Mouse (Mus musculus) forebrain, embryonic 14.5 days (tissue): ENCODE results near the gene Myo15b. TPM values are rescaled to one million over a fixed set of nuclear protein-coding genes. Genes with fewer than 3 reads are reported as not detected.

Experiments used
- ATAC-seq: fragments of 200-750 bp; cut with Nextera tagmentation; 2 replicates; pipeline ENCODE4 v1.8.0; 2017; ENCODE audit warnings: mild to moderate bottlenecking, moderate library complexity
- DNase-seq: peaks from one replicate; pipeline ENCODE4 v3.0.0-alpha.2; 2015; ENCODE audit warnings: low spot score
- H3K27ac ChIP-seq: fragments of 300-500 bp; sonication (generic); 2 replicates; pipeline ENCODE4 v1.5.1; 2014; ENCODE audit warnings: low read depth, mild to moderate bottlenecking, control low read depth, low read length, moderate library complexity
- H3K27me3 ChIP-seq: fragments of 300-500 bp; sonication (generic); replicated peaks from 2 replicates; pipeline ENCODE4 v1.6.1; 2014; ENCODE audit warnings: low read length, control low read depth, mixed read lengths; ENCODE audit not compliant: control insufficient read depth, insufficient read depth
- H3K36me3 ChIP-seq: fragments of 300-500 bp; sonication (generic); 2 replicates; pipeline ENCODE4 v1.6.1; 2014; ENCODE audit warnings: low read length, control low read depth; ENCODE audit not compliant: control insufficient read depth, insufficient read depth
- H3K4me1 ChIP-seq: fragments of 300-500 bp; sonication (generic); 2 replicates; pipeline ENCODE4 v1.6.1; 2014; ENCODE audit warnings: antibody characterized with exemption, low read length, control low read depth; ENCODE audit not compliant: control insufficient read depth, insufficient read depth
- H3K4me2 ChIP-seq: fragments of 300-500 bp; sonication (generic); 2 replicates; pipeline ENCODE4 v1.6.1; 2014; ENCODE audit warnings: mild to moderate bottlenecking, control low read depth, low read length
- H3K4me3 ChIP-seq: fragments of 300-500 bp; sonication (generic); 2 replicates; pipeline ENCODE4 v1.5.1; 2014; ENCODE audit warnings: low read depth, low read length, control low read depth
- H3K9ac ChIP-seq: fragments of 300-500 bp; sonication (generic); 2 replicates; pipeline ENCODE4 v1.6.1; 2014; ENCODE audit warnings: mild to moderate bottlenecking, low read length, control low read depth, moderate library complexity
- H3K9me3 ChIP-seq: fragments of 300-500 bp; sonication (generic); replicated peaks from 2 replicates; pipeline ENCODE4 v1.6.1; 2016; ENCODE audit warnings: low read length, control low read depth, mixed read lengths; ENCODE audit not compliant: control insufficient read depth
- WGBS: fragments of 180-500 bp; shearing (Covaris S2); extraction: QIAGEN DNeasy Blood & Tissue Kit; methylation state at CpG from one replicate; pipeline ENCODE4 v1.1.7; 2014; 5-methylcytosine and 5-hydroxymethylcytosine counted together
- polyA plus RNA-seq: library from polyadenylated mRNA; unstranded; fragments of >200 nt; fragmentation: Nextera tagmentation; extraction: Ambion mirVana; gene quantifications from 2 replicates; pipeline ENCODE4 v1.2.1, GENCODE M21; 2014

Gene Myo15b
- polyA plus RNA-seq, 1 experiment from 2014 or later: not detected

DNA sequence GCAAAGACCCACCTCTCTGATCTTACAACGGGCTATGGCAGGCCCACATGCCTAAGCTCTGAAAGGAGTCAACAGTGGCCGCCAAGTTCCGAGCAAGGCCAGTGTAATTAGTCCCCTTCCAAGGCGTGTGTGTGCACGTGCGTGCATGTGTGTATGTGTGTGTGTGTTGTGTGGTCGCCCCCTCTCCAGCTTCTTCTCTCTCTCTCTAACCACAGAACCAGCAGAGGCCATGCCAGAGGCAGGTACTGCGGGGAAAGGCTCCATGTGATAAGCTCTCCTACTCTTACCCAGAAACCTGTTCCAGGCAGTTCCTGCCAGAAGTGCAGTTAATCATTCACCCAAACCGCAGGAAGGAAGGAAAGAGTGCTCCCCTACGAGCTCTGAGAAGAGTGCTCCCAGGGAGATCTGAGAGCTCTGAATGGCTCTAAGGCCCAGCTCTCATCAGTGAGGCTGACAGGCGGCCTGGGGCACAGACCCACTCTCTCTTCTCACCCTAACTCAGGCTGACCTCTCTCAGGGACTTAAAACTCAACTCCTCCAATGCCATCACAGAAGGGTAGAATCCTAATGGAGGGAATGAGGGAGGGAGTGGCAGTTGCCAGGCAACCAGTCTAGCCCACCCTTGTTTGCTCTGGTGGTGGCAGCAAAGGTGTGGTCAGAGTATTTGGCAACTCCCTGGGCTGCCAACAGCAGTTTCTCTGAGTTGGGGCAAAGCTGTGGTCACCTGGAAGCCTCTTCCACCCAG is 53.6 kb downstream of the Myo15b start, which contains the start of gene Smim6:
TSS of gene Smim6 (plus strand) at position 386 of the 745 bp plus-strand sequence.
- 89% methylated on average over 11 of the region's 11 CpGs for WGBS
- H3K36me3 ChIP-seq: peaks cover 31% of the 10 kb centered on the region

DNA sequence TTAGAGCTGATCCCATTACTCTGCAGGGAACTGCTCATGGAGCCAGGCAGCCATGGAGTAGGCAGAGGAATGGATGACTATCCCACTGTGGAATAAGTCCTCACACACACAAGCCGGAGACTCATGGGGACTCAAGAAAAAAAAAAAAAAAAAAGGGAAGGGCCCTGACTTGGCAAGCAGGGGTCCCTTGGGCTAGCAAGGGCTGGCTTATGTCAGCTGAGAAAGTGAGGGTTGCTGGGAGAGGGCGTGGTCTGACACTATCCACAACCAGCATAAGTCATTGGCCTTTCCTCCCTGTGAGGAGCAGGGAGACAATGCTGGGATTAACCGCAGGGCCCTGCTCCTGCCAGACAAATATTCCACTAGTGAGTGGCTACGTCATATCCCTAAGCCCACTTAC is 58.4 kb downstream of the Myo15b start:
- ATAC-seq (no peak), DNase-seq (no peak)
- no peaks in the 10 kb centered on the region for H3K4me1 ChIP-seq
- H3K36me3 ChIP-seq: peaks cover 43% of the 10 kb centered on the region
- no peak overlapping the region for H3K4me2 ChIP-seq
- no peaks in the 10 kb centered on the region for H3K27me3 ChIP-seq
- no peaks in the 10 kb centered on the region for H3K9me3 ChIP-seq
- no peak overlapping the region for H3K4me3 ChIP-seq
- no peak overlapping the region for H3K9ac ChIP-seq
- WGBS: 93% methylated on average over 4 of the region's 4 CpGs
- H3K27ac ChIP-seq: no peak overlapping the region

More for the DNA sequence above, 53.6 kb downstream of the Myo15b start, which contains the start of gene Smim6:
- no peaks in the 10 kb centered on the region for H3K4me1 ChIP-seq
- H3K27me3 ChIP-seq: no peaks in the 10 kb centered on the region
- DNase-seq (no peak), ATAC-seq (no peak)
- no peak within 1 kb of the TSS for H3K4me3 ChIP-seq
- H3K9me3 ChIP-seq: no peaks in the 10 kb centered on the region
- no peak within 1 kb of the TSS for H3K4me2 ChIP-seq
- no peak within 1 kb of the TSS for H3K9ac ChIP-seq
- H3K27ac ChIP-seq: no peak within 1 kb of the TSS

DNA sequence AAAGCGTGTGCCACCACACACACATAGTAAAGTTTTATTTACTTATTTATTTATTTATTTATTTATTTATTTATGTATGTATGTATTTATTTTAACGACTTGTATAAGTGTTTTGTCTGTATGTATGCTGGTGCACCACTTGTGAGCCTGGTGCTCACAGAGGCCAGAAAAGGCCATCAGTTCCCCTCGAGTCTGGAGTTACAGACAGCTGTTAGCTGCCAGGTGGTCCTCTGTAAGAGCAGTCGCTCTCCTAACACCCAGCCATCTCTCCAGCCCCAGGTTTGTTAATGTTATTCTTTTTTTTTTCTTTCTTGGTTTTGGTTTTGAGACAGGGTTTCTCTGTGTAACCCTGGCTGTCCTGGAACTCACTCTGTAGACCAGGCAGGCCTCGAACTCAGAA is 60.4 kb downstream of the Myo15b start:
- WGBS: 90% methylated on average over 5 of the region's 5 CpGs
- DNase-seq (no peak), ATAC-seq (no peak)
- no peak overlapping the region for H3K4me3 ChIP-seq
- H3K27me3 ChIP-seq: no peaks in the 10 kb centered on the region
- peaks cover 52% of the 10 kb centered on the region for H3K36me3 ChIP-seq
- no peaks in the 10 kb centered on the region for H3K4me1 ChIP-seq
- H3K9me3 ChIP-seq: no peaks in the 10 kb centered on the region
- H3K9ac ChIP-seq: no peak overlapping the region
- H3K27ac ChIP-seq: no peak overlapping the region
- no peak overlapping the region for H3K4me2 ChIP-seq

DNA sequence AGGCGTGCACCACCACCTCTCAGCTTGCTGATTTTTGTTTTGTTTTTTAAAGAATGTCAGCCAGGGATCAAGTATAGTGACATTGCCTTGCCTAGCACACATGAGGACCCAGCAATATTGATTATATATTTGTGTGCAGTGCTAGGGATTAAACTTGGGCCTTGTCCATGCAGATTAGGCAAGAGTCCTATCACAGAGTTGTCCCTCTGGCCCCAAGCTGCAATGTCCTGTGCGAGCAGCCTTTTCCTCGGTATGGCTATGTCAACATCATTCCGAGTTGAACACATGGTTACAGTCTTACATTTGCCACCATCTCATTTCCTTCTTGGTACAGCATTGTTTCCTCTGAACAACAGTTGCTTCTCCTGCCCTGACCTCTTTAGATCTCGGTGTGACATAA is 60.9 kb downstream of the Myo15b start:
- ATAC-seq (no peak), DNase-seq (no peak)
- H3K4me3 ChIP-seq: no peak overlapping the region
- H3K9ac ChIP-seq: no peak overlapping the region
- no peaks in the 10 kb centered on the region for H3K27me3 ChIP-seq
- no peaks in the 10 kb centered on the region for H3K4me1 ChIP-seq
- peaks cover 52% of the 10 kb centered on the region for H3K36me3 ChIP-seq
- 94% methylated on average over 5 of the region's 5 CpGs for WGBS
- no peak overlapping the region for H3K4me2 ChIP-seq
- H3K9me3 ChIP-seq: no peaks in the 10 kb centered on the region
- no peak overlapping the region for H3K27ac ChIP-seq

DNA sequence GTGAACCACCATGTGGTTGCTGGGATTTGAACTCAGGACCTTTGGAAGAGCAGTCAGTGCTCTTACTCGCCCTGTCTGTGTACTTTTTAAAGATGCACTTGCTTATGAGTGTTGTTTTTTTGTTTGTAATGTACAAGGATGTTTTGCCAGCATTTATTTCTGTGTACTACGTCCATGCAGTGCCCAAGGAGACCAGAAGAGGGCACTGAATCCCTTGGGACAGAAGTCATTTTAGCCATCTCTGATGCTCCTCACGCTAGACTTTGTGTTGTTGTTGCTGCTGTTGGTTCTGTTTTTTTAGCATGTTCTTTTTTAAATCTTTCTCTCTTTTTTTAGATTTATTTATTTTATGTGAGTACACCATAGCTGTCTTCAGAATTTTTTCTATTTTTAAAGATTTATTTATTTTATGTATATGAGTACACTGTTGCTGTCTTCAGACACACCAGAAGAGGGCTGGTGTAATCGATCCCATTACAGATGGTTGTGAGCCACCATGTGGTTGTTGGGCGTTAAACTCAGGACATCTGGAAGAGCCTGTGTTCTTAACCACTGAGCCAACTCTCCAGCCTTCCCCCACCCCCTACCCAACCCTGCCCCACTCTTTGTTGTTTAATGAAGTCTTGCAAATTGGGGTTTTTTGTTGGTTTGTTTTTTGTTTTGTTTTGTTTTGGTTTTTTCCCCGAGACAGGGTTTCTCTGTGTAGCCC is 62.1 kb downstream of the Myo15b start:
- WGBS: 43% methylated on average over 6 of the region's 6 CpGs
- H3K9ac ChIP-seq: no peak overlapping the region
- ATAC-seq: no peak
- H3K27me3 ChIP-seq: no peaks in the 10 kb centered on the region
- no peak overlapping the region for H3K4me3 ChIP-seq
- peak; percentile 70 for DNase-seq
- H3K4me1 ChIP-seq: no peaks in the 10 kb centered on the region
- H3K4me2 ChIP-seq: no peak overlapping the region
- H3K9me3 ChIP-seq: no peaks in the 10 kb centered on the region
- H3K36me3 ChIP-seq: peaks cover 49% of the 10 kb centered on the region
- no peak overlapping the region for H3K27ac ChIP-seq

DNA sequence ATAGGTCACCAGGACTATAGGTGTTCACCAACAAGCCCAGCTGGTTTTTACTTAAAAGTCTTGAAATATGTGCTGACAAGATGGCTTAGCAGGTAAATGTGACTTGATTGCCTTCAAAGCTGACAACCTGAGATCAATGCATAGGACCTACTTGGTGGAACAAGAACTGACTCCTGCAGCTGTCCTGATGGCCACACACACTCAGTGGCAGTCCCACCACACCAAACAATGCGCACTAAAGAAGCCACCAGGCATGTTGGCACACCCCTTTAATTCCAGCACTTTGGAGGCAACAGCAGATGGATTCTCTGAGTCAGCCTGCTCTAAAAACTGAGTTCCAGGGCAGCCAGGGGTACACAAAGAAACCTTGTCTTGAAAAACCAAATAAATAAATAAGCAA is 63.8 kb downstream of the Myo15b start:
- Histone ChIP-seq H3K4me1 (no peaks in the 10 kb centered on the region), H3K4me2 (no peak overlapping the region), H3K36me3 (peaks cover 39% of the 10 kb centered on the region), H3K9ac (no peak overlapping the region), H3K27me3 (no peaks in the 10 kb centered on the region), H3K9me3 (no peaks in the 10 kb centered on the region), H3K27ac (no peak overlapping the region), H3K4me3 (no peak overlapping the region)
- WGBS: 100% methylated on average over 1 of the region's 1 CpGs
- ATAC-seq: no peak
- DNase-seq: no peak

DNA sequence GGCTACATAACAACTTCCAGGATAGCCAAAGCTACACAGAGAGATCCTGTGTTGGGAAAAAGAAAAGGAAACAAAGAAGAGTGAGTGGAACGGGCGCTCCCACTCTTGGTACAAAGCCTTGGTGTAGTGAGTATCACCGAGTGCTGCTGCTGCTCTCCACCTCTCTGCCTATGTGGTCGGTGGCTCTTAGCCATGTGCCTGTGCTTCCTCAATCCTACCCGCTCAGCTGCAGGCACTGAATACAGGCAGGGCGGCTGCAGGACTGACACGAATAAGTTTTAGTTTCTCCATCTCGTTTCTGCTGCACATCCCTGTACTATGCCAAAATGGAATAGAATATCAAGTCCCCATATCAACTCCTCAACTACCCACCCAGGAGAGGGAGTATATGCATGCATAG is 70.8 kb downstream of the Myo15b start:
- no peak overlapping the region for H3K27ac ChIP-seq
- no peak overlapping the region for H3K4me3 ChIP-seq
- H3K36me3 ChIP-seq: peaks cover 26% of the 10 kb centered on the region
- DNase-seq (no peak), ATAC-seq (no peak)
- H3K27me3 ChIP-seq: no peaks in the 10 kb centered on the region
- H3K4me1 ChIP-seq: peaks cover 8% of the 10 kb centered on the region
- H3K4me2 ChIP-seq: no peak overlapping the region
- H3K9ac ChIP-seq: no peak overlapping the region
- 93% methylated on average over 8 of the region's 8 CpGs for WGBS
- H3K9me3 ChIP-seq: no peaks in the 10 kb centered on the region

DNA sequence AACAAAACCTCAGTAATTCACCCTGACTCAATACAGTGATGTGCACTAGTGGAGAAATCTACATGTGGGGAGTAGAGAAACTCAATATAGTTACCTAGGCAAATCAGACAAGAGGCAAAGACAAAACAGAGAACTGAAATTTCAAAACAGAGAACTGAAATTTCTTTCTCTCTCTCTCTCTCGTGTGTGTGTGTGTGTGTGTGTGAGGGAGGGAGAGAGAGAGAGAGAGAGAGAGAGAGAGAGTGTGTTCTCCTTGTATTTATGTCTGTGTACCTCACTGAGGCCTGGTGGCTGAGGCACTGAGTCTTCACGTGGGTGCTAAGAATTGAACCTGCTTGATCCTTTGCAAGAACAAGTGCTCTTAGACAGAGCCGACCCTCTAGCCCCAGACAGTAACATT is 71.6 kb downstream of the Myo15b start:
- H3K27ac ChIP-seq: no peak overlapping the region
- no peaks in the 10 kb centered on the region for H3K27me3 ChIP-seq
- H3K9me3 ChIP-seq: no peaks in the 10 kb centered on the region
- peaks cover 16% of the 10 kb centered on the region for H3K4me1 ChIP-seq
- DNase-seq: no peak
- no peak for ATAC-seq
- H3K4me2 ChIP-seq: no peak overlapping the region
- H3K9ac ChIP-seq: no peak overlapping the region
- peaks cover 22% of the 10 kb centered on the region for H3K36me3 ChIP-seq
- no peak overlapping the region for H3K4me3 ChIP-seq
- 59% methylated on average over 3 of the region's 3 CpGs for WGBS

DNA sequence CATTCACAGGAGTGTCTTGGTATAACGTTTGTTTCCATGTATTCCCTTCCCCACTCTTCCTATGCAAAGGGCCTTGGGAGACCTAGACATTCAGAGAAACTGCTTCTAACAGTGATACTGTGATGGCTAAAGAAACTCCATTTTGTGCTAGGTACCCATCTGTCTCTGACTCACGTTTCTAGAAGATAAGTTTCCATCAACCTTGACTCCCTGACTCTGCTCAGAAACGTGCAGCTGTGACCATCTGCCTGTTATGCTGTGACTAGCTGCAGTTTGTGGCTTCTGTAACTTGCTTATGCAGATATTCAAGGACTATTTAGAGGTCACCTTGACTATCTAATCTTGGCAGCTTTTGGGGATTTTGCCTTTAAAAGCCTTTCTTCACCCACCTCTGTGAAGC is 73.0 kb downstream of the Myo15b start:
- no peak for DNase-seq
- WGBS: 69% methylated on average over 3 of the region's 3 CpGs
- no peak overlapping the region for H3K4me3 ChIP-seq

More for the DNA sequence above, 73.0 kb downstream of the Myo15b start:
- Histone ChIP-seq H3K4me1 (peaks cover 17% of the 10 kb centered on the region), H3K9ac (no peak overlapping the region), H3K4me2 (no peak overlapping the region), H3K27me3 (no peaks in the 10 kb centered on the region), H3K27ac (no peak overlapping the region), H3K36me3 (peaks cover 28% of the 10 kb centered on the region), H3K9me3 (no peaks in the 10 kb centered on the region)
- no peak for ATAC-seq
